Mouse (Mus musculus): ENCODE measurements around the gene Hmcn1. TPM values are rescaled to one million over a fixed set of nuclear protein-coding genes. Genes with fewer than 3 reads are reported as not detected.

Hmcn1 gene
- polyA plus RNA-seq, 1 experiment from 2014 or later, result 5.3 TPM

DNA sequence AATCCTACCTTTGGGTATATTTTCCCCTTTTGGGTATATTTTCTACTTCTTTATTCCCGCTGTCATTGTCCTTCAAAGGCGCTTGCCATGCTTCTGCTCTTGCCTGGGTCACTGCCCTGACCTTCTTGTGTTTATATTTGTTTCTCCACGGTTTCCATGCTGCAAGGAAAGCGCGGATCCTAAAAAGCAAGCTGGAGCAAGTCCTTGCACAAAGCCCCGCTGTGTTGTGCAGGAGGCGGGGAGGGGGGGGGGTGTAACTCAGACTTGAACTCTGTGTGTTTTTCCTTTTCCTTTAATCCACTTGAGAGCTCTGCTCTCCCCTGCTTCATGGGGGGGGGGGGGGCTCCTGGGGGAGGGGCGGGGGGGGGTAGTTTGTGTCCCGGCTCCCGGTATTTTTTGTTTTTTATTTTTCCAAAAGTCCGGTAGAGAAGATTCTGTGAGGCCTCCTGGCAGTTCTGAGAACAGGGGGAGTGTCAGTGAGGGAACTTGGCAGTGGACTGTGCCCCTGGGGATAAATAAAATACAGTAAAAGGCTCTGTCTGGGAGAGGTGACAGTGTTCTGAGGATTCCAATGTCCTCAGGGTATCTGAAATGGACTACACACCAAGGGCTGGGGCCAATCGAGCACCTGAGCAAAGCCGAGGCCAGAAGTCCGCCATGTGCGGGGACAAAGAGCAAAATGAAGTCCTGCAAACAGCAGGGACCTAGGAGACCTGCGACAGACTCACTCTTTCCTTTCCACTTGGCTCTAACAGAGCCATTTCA, 457.3 kb downstream of the Hmcn1 start:
- no peak for ATAC-seq
- Histone ChIP-seq H3K9ac (no peak overlapping the region), H3K27ac (no peak overlapping the region), H3K4me1 (no peaks in the 10 kb centered on the region), H3K4me2 (no peak overlapping the region), H3K9me3 (replicated peaks) (no peaks in the 10 kb centered on the region), H3K4me3 (no peak overlapping the region), H3K36me3 (no peaks in the 10 kb centered on the region), H3K27me3 (replicated peaks) (no peaks in the 10 kb centered on the region)
- 49% methylated on average over 16 of the region's 16 CpGs for WGBS (ENCODE audit: insufficient replicate concordance)

DNA sequence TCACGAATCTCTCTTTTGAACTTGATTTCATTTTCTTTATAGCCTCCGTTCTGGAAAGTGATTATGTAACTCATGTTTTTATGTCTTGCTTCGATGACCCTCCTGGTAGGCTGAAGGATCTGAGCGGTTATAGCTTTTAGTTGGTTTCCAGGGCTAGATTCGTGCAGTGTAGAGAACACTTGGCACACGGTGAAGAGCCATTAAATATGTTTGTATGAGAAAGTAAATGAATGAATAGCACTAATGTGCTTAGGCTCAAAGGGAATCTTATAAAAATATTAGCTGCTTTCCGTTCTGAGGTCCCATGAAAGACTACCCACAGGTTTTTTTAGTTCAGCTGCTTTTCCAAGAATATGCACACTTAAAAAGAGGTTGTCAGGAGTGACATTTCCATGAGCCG, 458.6 kb downstream of the Hmcn1 start:
- Histone ChIP-seq H3K4me1 (no peaks in the 10 kb centered on the region), H3K27ac (no peak overlapping the region), H3K4me2 (no peak overlapping the region), H3K4me3 (no peak overlapping the region), H3K27me3 (replicated peaks) (no peaks in the 10 kb centered on the region), H3K9me3 (replicated peaks) (no peaks in the 10 kb centered on the region), H3K9ac (no peak overlapping the region), H3K36me3 (no peaks in the 10 kb centered on the region)
- ATAC-seq, result no peak
- 72% methylated on average over 8 of the region's 8 CpGs for WGBS (ENCODE audit: insufficient replicate concordance)

DNA sequence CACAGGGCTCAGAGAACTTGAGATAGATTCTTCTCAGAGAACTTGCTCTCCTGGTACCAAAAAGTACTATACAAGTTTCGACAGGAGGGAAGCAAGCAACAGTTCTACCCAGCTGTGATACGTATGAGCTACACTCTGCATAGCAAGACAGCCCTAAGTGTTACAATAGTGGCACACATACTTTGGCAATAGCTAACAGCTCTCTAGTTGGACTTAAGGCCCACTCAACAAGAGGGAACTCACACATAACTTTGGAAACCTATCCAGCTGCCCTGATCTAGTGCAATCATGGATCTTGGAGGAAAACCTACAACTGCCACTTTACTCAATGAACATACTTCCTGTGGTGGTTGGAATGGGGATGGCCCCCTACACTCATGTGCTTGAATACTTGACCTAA, 480.2 kb downstream of the Hmcn1 start:
- WGBS (ENCODE audit: insufficient replicate concordance), result 66% methylated on average over 2 of the region's 2 CpGs

More for the DNA sequence above, 480.2 kb downstream of the Hmcn1 start:
- Histone ChIP-seq H3K4me3 (no peak overlapping the region), H3K27me3 (replicated peaks) (no peaks in the 10 kb centered on the region), H3K9me3 (replicated peaks) (no peaks in the 10 kb centered on the region), H3K9ac (no peak overlapping the region), H3K27ac (no peak overlapping the region), H3K36me3 (no peaks in the 10 kb centered on the region), H3K4me2 (no peak overlapping the region), H3K4me1 (no peaks in the 10 kb centered on the region)
- ATAC-seq, result no peak

Other genes with a start within 250 kb of the Hmcn1 start
- 3.7 and 4.1 TPM in 2 replicates for gene Gm47985, start 189.1 kb upstream of the Hmcn1 start, polyA plus RNA-seq (2016; fragmentation: Nextera tagmentation; extraction: Ambion mirVana)
- gene Gm8947, start 198.9 kb upstream of the Hmcn1 start, polyA plus RNA-seq (2016; fragmentation: Nextera tagmentation; extraction: Ambion mirVana), result 1.2 and 1.7 TPM in 2 replicates
- 0.85 and 1.1 TPM in 2 replicates for gene Gm47995, start 205.0 kb upstream of the Hmcn1 start, polyA plus RNA-seq (2016; fragmentation: Nextera tagmentation; extraction: Ambion mirVana)
- gene 3110040M04Rik, start 210.7 kb upstream of the Hmcn1 start, polyA plus RNA-seq (2016; fragmentation: Nextera tagmentation; extraction: Ambion mirVana), result 1.3 and 1.6 TPM in 2 replicates
- gene Gm47996, start 216.7 kb upstream of the Hmcn1 start, polyA plus RNA-seq (2016; fragmentation: Nextera tagmentation; extraction: Ambion mirVana), result 0.35 and 0.83 TPM in 2 replicates

All from liver, embryonic 12.5 days (tissue).